Comparison of ENCODE assay signal across 8 mouse cellular contexts in genomic region chr2:131233307-131234126, GRCm38 (mm10). TPM values are rescaled to one million over a fixed set of nuclear protein-coding genes. Genes with fewer than 3 reads are reported as not detected.
A peak's percentile ranks its signal among the peaks of the same experiment; 100 is the strongest.
DNase-seq lines count a peak whose midpoint lies in the region; ATAC-seq lines count a peak whose summit lies in the region.

Gene Mavs, plus strand, starts transcription at chr2:131234063.

- 10% methylated on average over 29 of the region's 29 CpGs for WGBS in hindbrain, embryonic 16.5 days
- 24% methylated on average over 27 of the region's 29 CpGs for WGBS in macrophage (ENCODE audit: missing documents)

- no peaks in the 10 kb centered on the region for H3K27me3 ChIP-seq in hindbrain, embryonic 16.5 days (replicated peaks; ENCODE audit: control insufficient read depth, insufficient read depth, low read length)

- ATAC-seq in hindbrain, embryonic 16.5 days, result peak; percentile 100

- H3K79me2 ChIP-seq in macrophage (ENCODE audit: inconsistent target), result peaks cover 31% of the 10 kb centered on the region

- peaks cover 8% of the 10 kb centered on the region for H3K4me1 ChIP-seq in hindbrain, embryonic 16.5 days (ENCODE audit: control insufficient read depth, insufficient read depth, low read depth, low read length)

- peak within 1 kb of the TSS; percentile 70 for H3K9ac ChIP-seq in hindbrain, embryonic 16.5 days (ENCODE audit: low read depth, low read length)

- peak within 1 kb of the TSS; percentile 62 for H3K4me3 ChIP-seq in hindbrain, embryonic 16.5 days (ENCODE audit: low read length)
- peak within 1 kb of the TSS; percentile 66 for H3K4me3 ChIP-seq in macrophage (ENCODE audit: inconsistent target)

- peak; percentile 91 for DNase-seq in WW6 (ENCODE audit: low read depth, low spot score)
- peak; percentile 82 to 91 for DNase-seq in cerebellum, postnatal 4 days (ENCODE audit: low spot score in 2 of 2)
- peak; percentile 96 for DNase-seq in gastrocnemius, adult 18-20 months (ENCODE audit: low spot score)
- peak; percentile 89 to 94 for DNase-seq in left cerebral cortex, adult 18-20 months (ENCODE audit: low spot score in 2 of 2)
- DNase-seq in right cerebral cortex, adult 18-20 months, result peak; percentile 95
- peak; percentile 78 for DNase-seq in urinary bladder, postnatal 10 days (ENCODE audit: low spot score)

- no peaks in the 10 kb centered on the region for H3K36me3 ChIP-seq in hindbrain, embryonic 16.5 days (ENCODE audit: control insufficient read depth, insufficient read depth, low read length)
- H3K36me3 ChIP-seq in macrophage (ENCODE audit: inconsistent target), result no peaks in the 10 kb centered on the region; the same call in 1 of the 2 replicates

- peak within 1 kb of the TSS; percentile 36 for H3K27ac ChIP-seq in hindbrain, embryonic 16.5 days (ENCODE audit: low read depth, low read length)
- H3K27ac ChIP-seq in macrophage, result peak within 1 kb of the TSS; percentile 72

- H3K4me2 ChIP-seq in hindbrain, embryonic 16.5 days (ENCODE audit: low read length), result peak within 1 kb of the TSS; percentile 96

- no peaks in the 10 kb centered on the region for H3K9me3 ChIP-seq in hindbrain, embryonic 16.5 days (ENCODE audit: control insufficient read depth, low read length)

RNA-seq across cellular contexts. Expression of gene Mavs, which starts in this region (rescaled TPM):
- total RNA-seq in gastrocnemius, adult 18-20 months (2021), result 10 to 100 TPM; 41.4 to 43.7 TPM
- polyA plus RNA-seq in hindbrain, embryonic 16.5 days (2015; fragmentation: Nextera tagmentation; extraction: Ambion mirVana), result 8.9 and 9.0 TPM in 2 replicates
- total RNA-seq in left cerebral cortex, adult 18-20 months (2021), result 1 to 10 TPM; 5.9 to 6.3 TPM
- total RNA-seq in macrophage (2018; cell fraction: chromatin; rRNA removed), result 10 to 100 TPM in 20 of 26 experiments, 1 to 10 TPM in 6; 3.9 to 45.0 (median 19.4) TPM
- 10 to 100 TPM; 17.5 to 53.5 (median 40.5) TPM for total RNA-seq in macrophage (2018; cell fraction: cytosol; rRNA removed)
- total RNA-seq in macrophage (2018; cell fraction: nucleus; rRNA removed), result 10 to 100 TPM; 10.4 to 54.0 (median 23.4) TPM
- polyA plus RNA-seq in macrophage (2018), result 34.6 to 46.5 TPM (median 41.4 TPM) in 3 replicates

Comparison
In these comparisons a context has a peak if more than half of its experiments do, and no peak if none do; other contexts are left out.
1. Peak in every context shown above with its lines: DNase-seq, ATAC-seq, H3K4me3 ChIP-seq and H3K27ac ChIP-seq.
2. RNA of gene Mavs (total RNA-seq): 41.4 to 43.7 TPM in gastrocnemius, adult 18-20 months; 5.9 to 6.3 TPM in left cerebral cortex, adult 18-20 months; every median in the first group is over 4 times any median in the second.